Mouse (Mus musculus) testis, adult 2 months (tissue): ENCODE data around the gene Olfr224. TPM values are rescaled to one million over a fixed set of nuclear protein-coding genes. Genes with fewer than 3 reads are reported as not detected.
A peak's percentile ranks its signal among the peaks of the same experiment; 100 is the strongest.
"Not testable (repeated sequence)": the region's sequence is repeated elsewhere in the genome, so short reads cannot be mapped to it uniquely, and the experiment has no call there.

Source experiments
- H3K27ac ChIP-seq: fragments of 200-500 bp; 2 replicates; pipeline ENCODE4 v1.5.1; 2012; ENCODE audit warnings: low read depth, low read length; ENCODE audit not compliant: control insufficient read depth, insufficient read depth
- H3K27me3 ChIP-seq: fragments of 200-500 bp; 2 replicates; pipeline ENCODE4 v1.6.1; 2012; ENCODE audit warnings: mild to moderate bottlenecking, low read length, moderate library complexity; ENCODE audit not compliant: control insufficient read depth, insufficient read depth
- H3K36me3 ChIP-seq: fragments of 200-500 bp; 2 replicates; pipeline ENCODE4 v1.6.1; 2012; ENCODE audit warnings: mild to moderate bottlenecking, low read length; ENCODE audit not compliant: control insufficient read depth, insufficient read depth
- H3K4me1 ChIP-seq: fragments of 200-500 bp; 2 replicates; pipeline ENCODE4 v1.6.1; 2012; ENCODE audit warnings: low read length; ENCODE audit not compliant: control insufficient read depth, insufficient read depth
- H3K4me3 ChIP-seq: fragments of 200-500 bp; 2 replicates; pipeline ENCODE4 v1.5.1; 2012; ENCODE audit warnings: low read depth, mild to moderate bottlenecking, low read length, moderate library complexity, mixed read lengths; ENCODE audit not compliant: control insufficient read depth
- CTCF ChIP-seq: fragments of 200-500 bp; IDR thresholded peaks from 2 replicates; pipeline ENCODE4 v1.5.1; 2012; ENCODE audit warnings: low read depth, mild to moderate bottlenecking, inconsistent platforms, low read length, moderate library complexity; ENCODE audit not compliant: control insufficient read depth, insufficient read depth, insufficient replicate concordance
- POLR2A ChIP-seq: fragments of 200-500 bp; IDR thresholded peaks from 2 replicates; pipeline ENCODE4 v1.6.1; 2012; ENCODE audit warnings: low read depth, mild to moderate bottlenecking, inconsistent platforms, low read length, moderate library complexity; ENCODE audit not compliant: control insufficient read depth
- polyA plus RNA-seq: library from polyadenylated mRNA; depleted of rRNA; stranded (reverse); fragments of >200 nt; gene quantifications from 2 replicates; pipeline ENCODE4 v1.2.3, GENCODE M21; 2012

The Olfr224 gene
- polyA plus RNA-seq, 1 experiment, result not detected

DNA sequence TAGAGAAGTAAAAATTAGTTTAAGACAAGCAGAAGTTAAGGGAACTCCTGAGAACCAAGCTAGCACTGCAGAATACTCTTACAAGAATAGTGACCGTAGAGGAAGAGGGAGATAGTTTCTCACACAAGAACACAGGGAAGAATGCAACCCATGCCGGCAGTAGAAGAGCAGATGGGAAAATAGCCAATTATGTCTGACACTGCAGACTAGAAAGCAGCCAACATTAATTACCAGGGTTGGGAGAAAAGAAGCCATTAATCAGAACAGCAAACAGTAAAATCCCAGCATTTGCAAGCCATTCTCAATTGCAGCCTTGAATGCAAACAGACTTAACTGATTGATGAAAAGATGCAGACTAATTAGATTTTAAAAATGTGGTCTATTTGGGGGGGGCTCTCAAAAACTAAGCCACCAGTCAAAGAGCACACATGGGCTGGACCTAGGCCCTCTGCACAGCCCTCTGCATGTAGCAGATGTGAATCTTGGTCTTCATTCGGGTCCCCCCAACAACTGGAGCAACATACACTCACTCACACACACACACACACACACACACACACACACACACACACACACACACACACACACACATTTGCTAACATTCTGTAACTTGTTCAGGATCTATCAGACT lies 18.4 kb upstream of the Olfr224 start:
- Histone ChIP-seq H3K4me3 (no peak overlapping the region), H3K36me3 (no peaks in the 10 kb centered on the region), H3K27me3 (no peaks in the 10 kb centered on the region), H3K4me1 (no peaks in the 10 kb centered on the region), H3K27ac (no peak overlapping the region)
- TF ChIP-seq CTCF (no peak), POLR2A (no peak)

DNA sequence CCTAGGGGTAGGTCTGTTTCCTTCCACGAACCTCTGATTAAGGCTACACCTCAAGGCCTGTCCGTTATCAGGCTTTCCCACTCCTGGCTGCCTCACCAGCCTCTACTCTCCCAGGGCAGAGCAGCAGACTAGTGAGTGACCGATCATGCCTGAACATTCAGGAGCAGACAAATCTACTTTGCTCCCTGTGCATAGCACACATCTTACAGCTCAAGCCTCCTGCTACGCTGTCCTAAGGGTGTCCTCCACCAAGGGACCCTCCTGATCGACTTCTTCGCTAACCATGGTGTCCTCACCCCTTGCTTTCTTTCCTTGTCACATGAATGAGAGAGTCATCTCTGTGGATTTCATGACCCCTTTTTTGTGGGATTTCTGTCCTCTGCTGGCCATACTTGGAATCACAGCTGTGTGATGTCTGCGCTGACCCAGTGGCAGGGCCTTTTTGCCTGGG lies 17.6 kb upstream of the Olfr224 start:
- TF ChIP-seq POLR2A, result no peak
- TF ChIP-seq CTCF, result peak; percentile 30; the same call in 1 of the 2 replicates
- no peak overlapping the region for H3K27ac ChIP-seq
- H3K4me3 ChIP-seq, result no peak overlapping the region
- no peaks in the 10 kb centered on the region for H3K36me3 ChIP-seq
- no peaks in the 10 kb centered on the region for H3K4me1 ChIP-seq
- no peaks in the 10 kb centered on the region for H3K27me3 ChIP-seq

DNA sequence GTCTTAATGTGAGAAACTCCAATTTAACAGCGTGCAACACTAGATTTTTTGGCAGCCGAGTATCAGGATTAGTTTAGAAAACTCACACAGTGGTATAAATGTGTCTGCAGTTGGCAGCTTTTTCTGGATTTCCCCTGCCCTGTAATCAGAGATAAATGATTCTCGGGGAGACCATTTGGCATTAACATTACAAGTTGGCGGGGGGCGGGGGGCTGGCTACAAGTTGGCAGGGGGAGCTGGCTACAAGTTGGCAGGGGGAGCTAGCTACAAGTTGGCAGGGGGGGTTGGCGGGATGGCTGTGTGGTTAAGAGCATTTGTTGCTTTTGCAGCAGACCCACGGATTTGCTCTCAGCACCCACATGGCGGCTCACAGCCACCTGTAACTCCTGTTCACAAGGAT lies 8.3 kb upstream of the Olfr224 start:
- no peak overlapping the region for H3K4me3 ChIP-seq
- H3K36me3 ChIP-seq, result no peaks in the 10 kb centered on the region
- TF ChIP-seq CTCF (no peak), POLR2A (no peak)
- H3K27ac ChIP-seq, result no peak overlapping the region
- H3K27me3 ChIP-seq, result no peaks in the 10 kb centered on the region
- H3K4me1 ChIP-seq, result no peaks in the 10 kb centered on the region

DNA sequence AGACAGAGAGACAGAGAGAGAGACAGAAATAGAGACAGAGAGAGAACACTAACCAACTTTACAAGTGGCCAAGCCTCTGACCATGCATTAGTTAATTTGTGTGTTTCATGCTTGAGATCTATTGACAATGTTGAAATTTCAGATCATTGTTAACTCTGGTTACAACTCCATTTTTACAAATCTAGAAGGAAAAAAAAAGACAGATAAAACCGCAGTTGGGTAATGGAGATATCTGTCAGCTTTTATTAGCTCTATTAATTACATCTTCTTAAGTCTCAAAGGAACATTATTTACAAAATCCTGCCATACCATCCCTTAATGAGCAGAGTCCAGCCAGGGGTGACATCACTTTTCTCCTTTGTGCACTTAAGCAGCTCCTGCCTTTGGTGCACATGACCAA lies 7.1 kb upstream of the Olfr224 start, which contains the start of gene Olfr325:
Olfr325 (plus strand) TSS at position 301 of the 400 bp plus-strand sequence.
- no peaks in the 10 kb centered on the region for H3K36me3 ChIP-seq
- H3K4me3 ChIP-seq, result no peak within 1 kb of the TSS
- H3K27ac ChIP-seq, result no peak within 1 kb of the TSS
- no peak for TF ChIP-seq CTCF
- no peak for TF ChIP-seq POLR2A
- no peaks in the 10 kb centered on the region for H3K27me3 ChIP-seq
- H3K4me1 ChIP-seq, result no peaks in the 10 kb centered on the region

DNA sequence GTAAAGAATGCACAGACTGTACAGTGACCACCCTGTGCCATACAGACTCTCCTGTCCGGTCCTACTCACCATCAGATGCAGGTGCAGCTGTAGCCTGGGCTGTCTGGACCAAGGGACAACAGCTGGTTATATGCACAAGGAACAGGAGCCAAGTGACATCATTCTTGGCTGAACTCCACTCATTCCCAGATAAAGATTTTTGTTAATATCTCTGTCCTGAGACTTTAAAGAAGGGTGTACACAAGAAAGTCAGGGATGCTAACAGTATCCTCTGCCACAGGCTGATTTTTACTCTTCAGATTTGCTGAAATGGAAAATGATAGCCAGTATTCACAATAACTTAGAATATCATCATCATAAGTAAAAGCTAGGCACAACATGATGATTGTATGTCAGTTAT lies 14.8 kb downstream of the Olfr224 start, which contains the start of gene Olfr328:
Olfr328 (minus strand) TSS at position 101 of the 400 bp plus-strand sequence.
- Histone ChIP-seq H3K27ac (no peak within 1 kb of the TSS), H3K27me3 (no peaks in the 10 kb centered on the region), H3K4me1 (no peaks in the 10 kb centered on the region), H3K4me3 (no peak within 1 kb of the TSS), H3K36me3 (no peaks in the 10 kb centered on the region)
- no peak for TF ChIP-seq CTCF
- TF ChIP-seq POLR2A, result no peak

DNA sequence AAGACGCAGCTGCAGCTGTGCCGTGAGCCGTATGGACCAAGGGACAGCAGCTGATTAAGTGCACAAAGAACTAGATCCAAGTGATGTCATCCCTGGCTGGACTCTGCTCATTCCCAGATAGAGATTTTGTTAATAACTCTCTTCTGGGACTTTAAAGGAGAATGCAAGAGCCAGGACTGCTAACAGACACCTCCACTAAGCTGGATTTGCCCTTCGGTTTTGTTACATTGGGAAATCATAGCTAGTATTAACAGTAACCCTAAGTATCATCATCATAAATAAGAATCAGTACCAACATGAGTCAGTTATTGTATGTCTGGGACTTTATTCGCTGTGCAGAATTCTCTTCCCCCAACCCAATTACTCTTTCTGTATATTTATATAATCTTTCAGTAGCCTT lies 24.0 kb downstream of the Olfr224 start, which contains the start of gene Olfr329-ps:
Olfr329-ps (minus strand) TSS at position 101 of the 400 bp plus-strand sequence.
- TF ChIP-seq CTCF (no peak), POLR2A (no peak)
- no peak within 1 kb of the TSS for H3K4me3 ChIP-seq
- H3K27ac ChIP-seq, result no peak within 1 kb of the TSS
- H3K4me1 ChIP-seq, result no peaks in the 10 kb centered on the region
- no peaks in the 10 kb centered on the region for H3K36me3 ChIP-seq
- no peaks in the 10 kb centered on the region for H3K27me3 ChIP-seq

DNA sequence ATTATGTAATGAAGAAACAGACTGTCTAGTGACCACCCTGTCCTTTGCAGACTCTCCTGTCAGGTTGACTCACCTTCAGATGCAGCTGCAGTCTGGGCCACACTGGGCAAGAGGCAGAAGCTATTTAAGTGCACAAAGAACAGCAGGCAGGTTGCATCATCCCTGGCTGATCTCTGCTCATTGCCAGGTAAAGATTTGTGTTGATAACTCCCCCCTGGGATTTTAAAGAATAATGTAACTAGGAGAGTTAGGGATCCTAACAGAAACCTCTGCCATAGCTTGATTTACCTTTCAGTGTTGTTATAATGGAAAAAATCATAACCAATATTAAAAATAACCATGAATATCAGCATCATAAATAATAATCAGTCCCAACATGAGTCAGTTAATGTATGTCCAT lies 35.6 kb downstream of the Olfr224 start, which contains the start of gene Olfr330:
Olfr330 (minus strand) TSS at position 101 of the 400 bp plus-strand sequence.
- H3K4me3 ChIP-seq, H3K36me3 ChIP-seq, H3K27me3 ChIP-seq, H3K27ac ChIP-seq, H3K4me1 ChIP-seq: not testable (repeated sequence)

DNA sequence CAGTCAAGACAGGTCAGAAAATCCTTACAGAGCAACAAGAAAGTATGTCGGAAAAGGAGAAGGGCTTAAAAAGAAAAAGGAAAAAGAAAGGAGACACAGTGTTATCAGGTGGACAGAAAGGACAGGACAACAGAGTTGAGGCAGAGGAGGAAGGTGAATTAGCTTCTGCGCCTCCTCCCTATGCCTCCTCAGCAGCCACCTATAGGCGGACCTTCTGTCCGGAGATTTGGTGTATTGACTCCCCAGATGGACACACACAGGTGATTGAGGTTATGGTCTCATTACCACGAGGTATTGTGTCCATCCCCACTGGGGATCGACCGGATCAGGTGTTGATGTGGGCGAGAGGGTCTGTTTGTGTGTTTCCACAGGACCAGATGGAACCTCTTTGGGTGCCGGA lies 50.6 kb downstream of the Olfr224 start:
- not testable (repeated sequence) for H3K27ac ChIP-seq, H3K4me1 ChIP-seq, H3K4me3 ChIP-seq, H3K27me3 ChIP-seq, H3K36me3 ChIP-seq

DNA sequence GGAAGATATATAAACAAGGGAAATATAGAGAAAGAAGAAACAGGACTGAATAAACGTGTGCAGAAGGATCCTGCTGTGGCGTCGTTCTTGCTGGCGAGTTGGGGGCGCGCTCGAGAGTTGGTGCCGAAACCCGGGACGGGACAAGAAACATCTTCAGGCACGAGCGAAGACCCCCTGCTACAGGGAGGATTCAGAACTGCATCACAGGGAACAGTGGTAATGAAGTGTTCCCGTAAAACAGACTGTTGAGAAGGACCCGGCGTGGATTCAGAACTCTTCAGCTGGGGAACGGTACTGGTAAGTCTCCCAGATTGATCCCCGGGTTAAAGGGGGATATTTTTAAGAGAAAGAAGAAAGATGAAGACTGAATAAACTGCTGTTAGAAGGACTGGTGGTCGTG lies 51.4 kb downstream of the Olfr224 start:
- H3K4me3 ChIP-seq, H3K27ac ChIP-seq: not testable (repeated sequence)

More for the DNA sequence above, 51.4 kb downstream of the Olfr224 start:
- not testable (repeated sequence) for H3K36me3 ChIP-seq, H3K4me1 ChIP-seq, H3K27me3 ChIP-seq
